Mouse (Mus musculus): ENCODE measurements at regions not wholly inside any gene's neighbourhood (a gene's known extent, or its start where the extent isn't known, plus 50 kb on each side); places are given as distances from the start of the nearest gene placed in this dataset.
A peak's percentile ranks its signal among the peaks of the same experiment; 100 is the strongest.

DNA sequence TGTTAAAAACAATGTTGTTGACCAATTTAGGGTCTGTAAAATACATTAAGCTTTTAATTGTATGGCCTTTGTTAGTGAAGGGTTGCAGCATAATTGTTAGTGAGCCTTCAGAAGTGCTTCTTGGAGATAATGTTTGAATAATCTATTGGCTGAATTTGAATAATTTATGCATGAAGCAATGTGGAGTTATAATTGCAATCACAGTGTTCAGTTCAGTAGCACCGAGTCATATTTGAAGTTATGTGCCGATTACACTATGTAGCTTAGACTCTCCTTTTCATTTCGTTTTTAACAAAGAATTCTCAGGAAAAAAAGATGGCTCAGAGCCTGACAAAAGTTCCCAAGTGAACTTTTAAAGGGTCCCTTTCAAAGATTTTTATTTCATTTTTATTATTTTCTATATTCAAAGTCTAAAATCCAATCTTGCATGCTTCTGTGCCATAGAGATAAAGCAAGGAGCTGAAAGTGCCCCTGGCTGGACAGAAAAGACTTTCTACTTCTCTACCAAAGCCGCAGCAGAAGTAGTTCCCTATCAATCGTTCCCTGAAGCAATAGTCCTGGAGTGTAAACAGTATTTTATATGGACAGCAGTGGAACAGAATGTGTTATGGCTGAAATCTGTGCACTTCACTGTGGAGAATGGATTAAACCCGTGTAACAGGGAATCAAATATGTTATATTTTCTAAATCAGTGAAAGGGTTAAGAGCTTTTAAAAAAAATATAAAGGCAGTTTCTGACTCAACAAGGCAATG is 556.3 kb upstream of the Slc39a10 start:
- Histone ChIP-seq H3K4me2 (no peak overlapping the region), H3K4me3 (no peak overlapping the region), H3K4me1 (peaks cover 17% of the 10 kb centered on the region), H3K9ac (no peak overlapping the region), H3K9me3 (replicated peaks) (no peaks in the 10 kb centered on the region), H3K36me3 (ENCODE audit: poor library complexity, severe bottlenecking) (no peaks in the 10 kb centered on the region), H3K27ac (peak overlapping the region; percentile 48; the same call in 1 of the 2 replicates), H3K27me3 (no peaks in the 10 kb centered on the region)
- 47% methylated on average over 6 of the region's 6 CpGs for WGBS
- ATAC-seq, result peak; percentile 67

DNA sequence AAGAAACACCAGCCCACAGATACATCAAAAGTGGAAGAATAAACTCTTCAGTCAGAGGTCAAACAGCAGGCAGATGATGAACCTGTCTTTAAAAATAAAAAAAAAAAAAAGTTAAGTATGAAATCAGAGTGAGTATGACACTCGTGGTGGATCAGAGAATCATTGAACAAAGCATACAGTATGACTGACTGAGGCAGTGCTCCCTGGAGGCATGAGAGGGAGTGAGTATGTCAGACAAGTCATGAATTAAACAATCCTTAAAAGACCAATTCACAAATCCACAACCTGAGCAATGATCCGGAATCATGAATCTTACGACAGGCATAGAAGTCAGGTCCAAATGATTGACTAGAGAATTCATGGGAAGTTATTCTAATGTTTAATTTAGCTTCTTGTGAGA is 555.4 kb upstream of the Slc39a10 start:
- H3K27ac ChIP-seq, result no peak overlapping the region
- H3K4me2 ChIP-seq, result no peak overlapping the region
- no peak overlapping the region for H3K9ac ChIP-seq
- no peaks in the 10 kb centered on the region for H3K9me3 ChIP-seq (replicated peaks)
- no peaks in the 10 kb centered on the region for H3K27me3 ChIP-seq
- no peak overlapping the region for H3K4me3 ChIP-seq
- ATAC-seq, result peak; percentile 66
- peaks cover 17% of the 10 kb centered on the region for H3K4me1 ChIP-seq
- no peaks in the 10 kb centered on the region for H3K36me3 ChIP-seq (ENCODE audit: poor library complexity, severe bottlenecking)
- 62% methylated on average over 3 of the region's 3 CpGs for WGBS

- Histone ChIP-seq H3K4me2 (no peak overlapping the region), H3K4me3 (no peak overlapping the region), H3K27ac (no peak overlapping the region), H3K27me3 (no peaks in the 10 kb centered on the region), H3K36me3 (ENCODE audit: poor library complexity, severe bottlenecking) (no peaks in the 10 kb centered on the region), H3K9me3 (replicated peaks) (no peaks in the 10 kb centered on the region), H3K9ac (no peak overlapping the region), H3K4me1 (peaks cover 17% of the 10 kb centered on the region)
- 54% methylated on average over 6 of the region's 6 CpGs for WGBS
- ATAC-seq, result peak; percentile 42; the same call in 1 of the 2 replicates
Measured at GRCm38 (mm10) chr1:47446021-47446420, 553.4 kb upstream of the Slc39a10 start.

DNA sequence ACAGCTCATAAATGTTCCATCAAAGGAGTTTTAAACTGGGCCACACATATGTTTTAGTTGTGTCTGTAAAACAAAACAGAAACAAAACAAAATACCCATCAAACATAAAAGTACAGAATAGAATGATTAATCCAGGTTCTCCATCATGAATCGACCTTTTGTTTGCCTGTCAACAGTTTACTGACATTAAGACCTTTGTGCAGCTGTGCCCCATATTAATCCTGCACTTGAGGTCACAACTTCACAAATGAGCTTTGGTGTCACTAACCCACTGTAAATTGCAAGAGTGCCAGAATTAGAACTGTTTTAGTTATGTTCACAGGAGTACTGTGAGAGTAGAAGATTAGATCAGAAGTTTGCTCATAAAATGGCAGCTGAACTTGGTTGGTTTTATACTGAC is 540.2 kb upstream of the Slc39a10 start:
- ATAC-seq, result no peak
- Histone ChIP-seq H3K27ac (no peak overlapping the region), H3K4me2 (no peak overlapping the region), H3K9me3 (replicated peaks) (no peaks in the 10 kb centered on the region), H3K4me1 (no peaks in the 10 kb centered on the region), H3K27me3 (no peaks in the 10 kb centered on the region), H3K9ac (no peak overlapping the region), H3K4me3 (no peak overlapping the region), H3K36me3 (ENCODE audit: poor library complexity, severe bottlenecking) (no peaks in the 10 kb centered on the region)
- 73% methylated on average over 1 of the region's 1 CpGs for WGBS

- no peaks in the 10 kb centered on the region for H3K9me3 ChIP-seq (replicated peaks)
- H3K4me1 ChIP-seq, result no peaks in the 10 kb centered on the region
- no peak overlapping the region for H3K4me3 ChIP-seq
- 20% methylated on average over 1 of the region's 1 CpGs for WGBS
- H3K27me3 ChIP-seq, result no peaks in the 10 kb centered on the region
- H3K4me2 ChIP-seq, result no peak overlapping the region
- peak; percentile 45; the same call in 1 of the 2 replicates for ATAC-seq
- H3K9ac ChIP-seq, result no peak overlapping the region
- no peak overlapping the region for H3K27ac ChIP-seq
- H3K36me3 ChIP-seq (ENCODE audit: poor library complexity, severe bottlenecking), result no peaks in the 10 kb centered on the region
Measured at GRCm38 (mm10) chr1:47405164-47405563, 512.5 kb upstream of the Slc39a10 start.

DNA sequence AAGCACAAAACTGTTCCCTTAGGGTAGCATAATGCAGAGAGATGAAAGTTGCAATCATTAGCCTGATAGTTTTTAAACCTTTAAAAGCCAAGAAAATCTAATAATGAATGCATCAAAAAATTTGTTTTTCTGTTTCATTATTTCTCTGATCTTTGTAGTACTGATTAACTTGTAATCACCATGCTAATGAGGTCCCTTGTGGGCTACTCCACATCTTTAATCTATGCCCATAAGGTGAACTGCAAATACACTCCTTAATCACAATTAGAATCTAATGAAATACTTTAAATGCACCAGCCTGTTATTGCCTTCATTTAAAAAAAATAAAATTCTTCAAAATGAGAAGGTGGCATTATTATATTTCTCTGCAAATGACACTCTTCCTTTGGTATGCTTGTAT is 493.9 kb upstream of the Slc39a10 start:
- no peak for ATAC-seq
- Histone ChIP-seq H3K36me3 (ENCODE audit: poor library complexity, severe bottlenecking) (no peaks in the 10 kb centered on the region), H3K4me2 (no peak overlapping the region), H3K27ac (no peak overlapping the region), H3K27me3 (no peaks in the 10 kb centered on the region), H3K9me3 (replicated peaks) (no peaks in the 10 kb centered on the region), H3K9ac (no peak overlapping the region), H3K4me1 (no peaks in the 10 kb centered on the region), H3K4me3 (no peak overlapping the region)

DNA sequence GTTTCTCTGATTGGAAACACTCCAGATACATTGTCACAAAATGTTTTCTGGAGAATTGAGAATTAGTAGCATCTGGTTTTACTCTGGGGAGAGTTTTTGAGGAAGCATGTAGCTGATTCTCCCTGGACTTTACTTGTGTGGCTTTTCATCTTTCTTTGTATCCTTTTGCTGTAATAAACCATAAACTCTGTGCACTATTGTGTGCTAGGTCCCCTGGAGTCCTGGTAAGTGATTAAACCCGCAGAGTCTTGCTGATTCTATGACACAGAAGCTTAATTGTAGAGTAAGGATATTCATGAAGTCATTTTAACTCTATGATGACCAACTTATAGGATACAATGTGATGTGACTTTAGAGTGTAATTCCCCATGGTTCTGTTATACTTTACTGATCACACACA is 486.1 kb upstream of the Slc39a10 start:
- WGBS, result 20% methylated on average over 1 of the region's 1 CpGs
- ATAC-seq, result no peak
- H3K27me3 ChIP-seq, result no peaks in the 10 kb centered on the region
- no peaks in the 10 kb centered on the region for H3K36me3 ChIP-seq (ENCODE audit: poor library complexity, severe bottlenecking)
- H3K27ac ChIP-seq, result no peak overlapping the region
- no peak overlapping the region for H3K4me3 ChIP-seq
- H3K4me2 ChIP-seq, result no peak overlapping the region
- no peaks in the 10 kb centered on the region for H3K9me3 ChIP-seq (replicated peaks)
- H3K9ac ChIP-seq, result no peak overlapping the region
- H3K4me1 ChIP-seq, result no peaks in the 10 kb centered on the region

DNA sequence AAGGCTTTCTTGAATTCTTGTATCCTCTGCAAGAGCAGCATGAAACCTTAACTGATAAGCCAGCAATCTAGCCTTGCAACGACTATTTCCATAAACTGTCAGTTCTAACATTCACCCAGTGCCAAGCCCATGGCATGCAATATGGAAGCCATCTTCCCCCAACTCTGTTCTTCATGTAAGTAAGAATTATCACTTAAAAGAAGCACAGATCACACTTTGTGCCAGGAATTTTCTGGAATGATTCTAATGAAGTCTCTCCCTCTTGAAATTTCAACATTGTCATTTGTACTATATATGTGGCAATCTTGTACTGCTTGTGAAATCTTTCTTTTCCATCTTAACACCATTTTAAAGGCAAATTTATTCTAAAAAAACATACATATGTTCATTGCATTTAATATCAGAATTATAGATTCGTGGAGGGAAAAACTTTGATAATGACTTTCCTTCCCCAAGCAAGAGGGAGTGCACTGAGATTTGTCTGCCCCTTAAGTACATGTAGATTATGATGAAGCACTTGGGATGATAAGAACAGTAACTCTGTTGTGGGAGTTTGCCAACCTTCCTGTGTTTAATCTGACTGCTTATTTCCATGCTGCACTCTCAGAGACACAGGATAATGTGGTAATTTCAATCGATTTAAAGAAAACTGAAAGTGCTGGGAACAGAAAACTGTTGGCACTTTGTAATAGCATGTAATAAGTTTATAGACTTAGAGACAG is 447.2 kb upstream of the Slc39a10 start:
- WGBS, result 85% methylated on average over 3 of the region's 3 CpGs
- Histone ChIP-seq H3K9me3 (replicated peaks) (no peaks in the 10 kb centered on the region), H3K9ac (no peak overlapping the region), H3K27ac (no peak overlapping the region), H3K27me3 (no peaks in the 10 kb centered on the region), H3K4me1 (no peaks in the 10 kb centered on the region), H3K4me2 (no peak overlapping the region), H3K36me3 (ENCODE audit: poor library complexity, severe bottlenecking) (no peaks in the 10 kb centered on the region), H3K4me3 (no peak overlapping the region)
- peak; percentile 58; the same call in 1 of the 2 replicates for ATAC-seq

- Histone ChIP-seq H3K27me3 (no peaks in the 10 kb centered on the region), H3K9ac (no peak overlapping the region), H3K27ac (no peak overlapping the region), H3K9me3 (replicated peaks) (no peaks in the 10 kb centered on the region), H3K36me3 (ENCODE audit: poor library complexity, severe bottlenecking) (no peaks in the 10 kb centered on the region), H3K4me3 (no peak overlapping the region), H3K4me2 (no peak overlapping the region), H3K4me1 (peaks cover 14% of the 10 kb centered on the region)
- 5% methylated on average over 2 of the region's 2 CpGs for WGBS
- ATAC-seq, result peak; percentile 82; the same call in 1 of the 2 replicates
Measured at GRCm38 (mm10) chr1:47310572-47311075, 418.0 kb upstream of the Slc39a10 start.

GRCm38 (mm10) chr1:47306961-47307360 is 414.3 kb upstream of the Slc39a10 start:
- ATAC-seq, result no peak
- no peak overlapping the region for H3K9ac ChIP-seq
- no peak overlapping the region for H3K27ac ChIP-seq
- H3K4me3 ChIP-seq, result no peak overlapping the region
- H3K36me3 ChIP-seq (ENCODE audit: poor library complexity, severe bottlenecking), result no peaks in the 10 kb centered on the region
- H3K4me2 ChIP-seq, result no peak overlapping the region
- H3K4me1 ChIP-seq, result peaks cover 8% of the 10 kb centered on the region
- no peaks in the 10 kb centered on the region for H3K9me3 ChIP-seq (replicated peaks)
- H3K27me3 ChIP-seq, result no peaks in the 10 kb centered on the region

- no peak for ATAC-seq
- no peaks in the 10 kb centered on the region for H3K27me3 ChIP-seq
- 88% methylated on average over 1 of the region's 1 CpGs for WGBS
Measured at GRCm38 (mm10) chr1:47299311-47299710, 406.7 kb upstream of the Slc39a10 start.

GRCm38 (mm10) chr1:47285639-47286038 is 393.0 kb upstream of the Slc39a10 start:
- no peaks in the 10 kb centered on the region for H3K4me1 ChIP-seq
- no peak for ATAC-seq

More at GRCm38 (mm10) chr1:47299311-47299710, 406.7 kb upstream of the Slc39a10 start:
- H3K4me3 ChIP-seq, result no peak overlapping the region
- no peaks in the 10 kb centered on the region for H3K9me3 ChIP-seq (replicated peaks)
- H3K27ac ChIP-seq, result no peak overlapping the region
- no peak overlapping the region for H3K4me2 ChIP-seq
- H3K36me3 ChIP-seq (ENCODE audit: poor library complexity, severe bottlenecking), result no peaks in the 10 kb centered on the region
- no peak overlapping the region for H3K9ac ChIP-seq
- no peaks in the 10 kb centered on the region for H3K4me1 ChIP-seq

More at GRCm38 (mm10) chr1:47285639-47286038, 393.0 kb upstream of the Slc39a10 start:
- H3K4me2 ChIP-seq, result no peak overlapping the region
- no peak overlapping the region for H3K9ac ChIP-seq
- no peak overlapping the region for H3K27ac ChIP-seq
- no peaks in the 10 kb centered on the region for H3K27me3 ChIP-seq
- no peaks in the 10 kb centered on the region for H3K36me3 ChIP-seq (ENCODE audit: poor library complexity, severe bottlenecking)
- 100% methylated on average over 1 of the region's 1 CpGs for WGBS
- H3K4me3 ChIP-seq, result no peak overlapping the region
- H3K9me3 ChIP-seq (replicated peaks), result no peaks in the 10 kb centered on the region
